Mouse (Mus musculus): Measurements from ENCODE around the gene Stab2. TPM values are rescaled to one million over a fixed set of nuclear protein-coding genes. Genes with fewer than 3 reads are reported as not detected.

Stab2 gene
- total RNA-seq, 4 experiments from 2014 or later = 0.43 to 1.7 (median 0.68) TPM

DNA sequence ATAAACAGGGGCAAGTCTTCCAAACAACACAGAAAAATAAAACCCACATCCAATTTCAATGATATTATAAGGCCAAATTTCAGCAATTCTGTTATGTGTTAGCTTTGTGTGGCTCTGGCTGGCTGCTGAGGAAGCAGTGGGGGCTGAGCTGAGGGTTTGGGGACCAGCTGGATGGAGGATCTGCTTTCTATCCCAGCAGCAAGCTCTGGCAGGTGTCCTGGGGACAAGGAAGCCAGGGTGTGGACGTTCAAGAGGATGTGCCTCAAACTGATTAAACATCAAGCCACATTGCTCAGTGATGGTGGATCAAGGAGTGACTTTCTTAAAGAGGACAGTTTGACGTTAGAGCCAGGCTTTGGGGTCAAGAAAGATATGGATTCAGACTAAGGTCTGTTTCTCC lies 112.3 kb downstream of the Stab2 start:
- DNase-seq (ENCODE audit: low spot score in 2 of 2) = peak in 1 of 2 experiments; percentile 49

DNA sequence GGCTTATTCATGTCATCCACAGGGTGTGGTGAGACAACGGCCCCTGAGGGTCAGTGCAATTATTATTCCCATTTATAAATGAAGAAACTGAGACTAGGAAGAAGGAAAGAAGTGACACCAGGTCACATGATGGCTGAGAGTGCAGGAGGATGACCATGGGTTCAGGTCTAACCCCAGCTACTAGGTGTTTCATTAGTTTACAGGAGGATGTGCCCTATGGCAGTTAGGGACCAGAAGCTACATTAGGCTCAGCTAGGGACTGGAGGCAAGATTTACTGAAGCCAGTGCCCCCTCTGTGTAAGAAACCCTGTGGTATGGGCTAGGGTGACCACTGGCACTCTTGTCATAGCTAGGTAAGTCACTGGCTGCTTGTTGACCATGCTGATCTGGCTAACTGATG lies 116.8 kb downstream of the Stab2 start:
- DNase-seq (ENCODE audit: low spot score in 2 of 2) = no peak

DNA sequence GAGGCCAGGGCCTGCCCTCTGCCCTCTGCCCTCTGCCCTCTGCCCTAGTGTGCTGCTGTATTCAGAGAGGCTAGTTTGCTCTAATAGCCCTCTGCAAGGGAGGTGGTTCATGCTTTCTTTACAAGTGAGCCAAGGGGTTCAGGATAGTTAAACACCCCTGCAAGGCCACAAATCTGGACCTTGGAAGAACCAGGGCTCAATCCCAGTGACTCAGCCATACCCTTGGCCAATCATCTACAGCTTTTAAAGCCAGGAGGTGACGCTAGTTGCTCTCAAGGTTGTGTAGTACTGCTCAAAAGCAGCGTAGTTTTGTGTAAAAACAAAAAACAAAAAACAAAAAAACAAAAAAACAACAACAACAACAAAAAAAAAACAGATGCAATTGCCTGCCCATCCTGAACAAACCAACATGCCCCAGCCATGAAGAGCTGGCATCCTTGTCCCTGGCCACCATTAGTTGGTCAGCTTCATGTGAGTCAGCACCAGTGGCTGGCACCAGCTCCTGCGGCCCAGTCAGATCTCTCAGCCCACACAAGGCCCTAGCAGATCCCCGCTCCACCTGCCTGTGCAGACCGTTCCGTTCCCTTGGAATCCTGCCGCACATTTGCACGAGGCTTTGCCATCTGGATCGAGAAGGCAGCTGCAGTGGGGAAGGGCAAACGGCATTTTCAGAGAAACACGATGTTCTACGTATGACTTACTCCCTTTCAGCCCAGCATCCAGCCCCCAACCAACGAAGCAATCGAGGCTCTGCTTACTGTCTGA lies 117.5 kb downstream of the Stab2 start:
- peak; percentile 60 to 80 for DNase-seq (ENCODE audit: low spot score in 2 of 2)

DNA sequence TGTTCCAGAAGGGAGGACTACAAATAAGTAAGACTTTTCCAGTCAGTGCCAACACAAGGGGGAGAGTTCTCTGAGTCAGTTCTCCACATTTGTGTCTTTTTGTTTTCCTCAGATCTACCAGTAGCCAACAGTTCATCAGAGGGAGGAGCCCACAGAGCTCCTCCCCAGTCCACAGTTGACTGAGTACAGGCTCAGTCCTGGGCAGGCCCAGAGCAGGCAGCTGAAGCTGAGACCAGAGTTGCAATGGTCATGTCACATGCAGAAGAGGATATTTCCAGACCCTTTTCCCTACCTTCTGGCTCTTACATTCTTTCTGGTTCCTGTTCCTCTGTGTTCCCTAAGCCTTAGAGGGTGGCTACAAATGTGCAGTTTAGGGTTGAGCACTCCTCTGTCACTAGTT lies 118.4 kb downstream of the Stab2 start:
- DNase-seq (ENCODE audit: low spot score in 2 of 2) = no peak

DNA sequence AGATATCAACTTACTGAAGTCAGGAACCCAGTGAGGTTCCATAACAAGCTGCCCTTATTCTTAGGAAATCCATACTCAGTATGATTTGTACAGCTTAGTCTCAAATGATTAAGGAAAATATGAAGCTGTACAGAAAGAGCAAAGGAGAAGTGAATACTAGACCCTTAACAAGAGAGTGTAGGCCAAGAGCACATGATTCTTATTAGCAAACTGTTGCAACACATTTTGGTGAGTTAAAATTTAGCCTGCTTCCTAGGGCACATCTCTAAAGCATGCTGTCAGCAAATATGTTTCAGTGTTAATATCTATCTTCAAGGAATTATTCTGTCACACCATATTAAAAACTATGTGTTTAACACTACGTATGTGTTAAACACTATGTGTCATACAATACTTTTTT lies 121.4 kb downstream of the Stab2 start:
- no peak for DNase-seq (ENCODE audit: low spot score in 2 of 2)

DNA sequence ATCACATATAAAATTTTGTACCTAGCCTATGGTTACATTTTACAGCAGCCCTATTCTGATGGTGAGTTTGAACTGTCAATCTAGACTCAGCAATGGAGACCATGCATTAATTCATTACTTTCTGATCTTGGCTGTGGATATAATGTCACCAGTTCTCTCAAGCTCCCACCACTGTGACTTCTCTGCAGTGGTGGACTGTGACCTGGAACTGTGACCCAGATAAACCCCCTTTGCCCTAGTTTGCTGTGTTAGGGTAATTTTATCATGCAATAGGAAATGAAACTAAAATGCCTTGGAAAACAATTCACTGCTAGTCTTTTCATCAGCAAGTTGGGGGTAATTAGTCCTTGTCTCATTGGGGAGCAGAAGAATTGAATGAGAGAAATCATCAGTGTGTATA lies 126.4 kb downstream of the Stab2 start:
- DNase-seq (ENCODE audit: low spot score in 2 of 2) = no peak

DNA sequence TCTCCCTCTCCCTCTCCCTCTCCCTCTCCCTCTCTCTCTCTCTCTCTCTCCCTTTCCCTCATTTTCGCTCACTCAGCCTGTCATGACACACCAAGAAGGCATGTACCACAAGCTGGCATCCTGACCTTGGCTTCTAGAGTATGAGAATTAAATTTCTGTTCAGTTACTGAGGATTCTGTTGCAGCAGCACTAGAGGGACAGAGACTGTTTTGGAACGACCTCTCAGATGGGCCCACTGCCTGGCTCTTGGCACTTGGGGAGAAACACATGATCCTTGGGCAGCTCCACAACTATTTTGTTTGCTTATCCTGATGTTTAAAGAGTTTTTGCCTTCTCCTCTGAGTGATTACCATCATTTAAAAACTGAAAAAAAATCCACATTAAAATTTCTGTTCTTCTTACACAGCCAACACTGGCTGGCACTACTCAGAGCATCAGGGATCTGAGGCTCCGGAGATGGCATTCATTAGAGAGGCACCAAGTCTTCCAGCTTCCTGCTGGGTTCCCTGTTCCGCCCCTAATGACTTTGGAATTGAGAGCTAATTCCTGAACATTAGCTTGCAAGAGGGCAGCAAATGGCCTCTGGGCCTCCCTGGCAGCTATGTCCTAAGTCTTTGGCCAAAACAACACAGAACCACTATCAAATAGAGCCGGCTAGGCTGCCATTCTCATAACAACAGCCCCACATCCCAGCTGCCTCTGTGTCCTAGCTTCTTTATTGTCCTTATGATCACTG lies 127.6 kb downstream of the Stab2 start:
- no peak for DNase-seq (ENCODE audit: low spot score in 2 of 2)

DNA sequence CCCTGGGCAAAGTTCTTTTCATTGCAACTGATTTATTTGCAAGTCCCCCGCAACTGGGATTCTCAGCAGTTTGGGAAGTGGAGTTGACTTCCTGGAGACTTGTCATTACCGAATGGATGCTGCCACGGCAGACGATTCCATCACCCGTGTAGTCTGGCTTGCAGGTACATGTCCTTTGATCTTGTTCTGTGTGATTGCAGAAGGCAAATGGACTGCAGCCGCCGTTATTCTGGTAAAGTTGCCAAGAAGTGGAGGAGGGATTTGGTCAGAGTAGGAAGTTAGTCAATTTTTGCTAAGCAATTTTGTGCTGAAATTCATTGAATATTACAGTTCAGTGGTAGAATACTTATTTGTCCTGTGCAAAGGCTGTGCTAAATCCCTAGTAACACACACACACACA lies 129.1 kb downstream of the Stab2 start:
- DNase-seq (ENCODE audit: low spot score in 2 of 2) = no peak

DNA sequence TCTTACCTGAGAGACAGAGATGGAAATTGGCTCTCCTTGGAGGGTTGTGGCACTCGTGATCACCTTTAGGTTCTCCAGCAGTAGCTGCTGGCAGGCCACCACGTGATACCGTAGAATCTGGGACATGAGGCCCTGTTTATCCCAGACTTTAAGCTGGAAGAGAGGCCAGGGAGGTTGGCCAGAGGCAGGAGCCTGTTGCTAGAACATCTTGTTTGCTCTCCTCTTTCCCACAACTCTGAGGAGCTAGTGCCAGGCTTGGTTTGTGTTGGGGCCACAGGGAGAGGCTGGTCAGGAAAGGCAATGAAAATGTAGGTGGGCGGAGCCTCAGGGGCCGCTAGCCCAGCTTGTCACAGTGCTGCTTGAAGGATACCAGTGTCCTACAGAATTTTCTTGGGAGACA lies 135.2 kb downstream of the Stab2 start:
- no peak for DNase-seq (ENCODE audit: low spot score in 2 of 2)

DNA sequence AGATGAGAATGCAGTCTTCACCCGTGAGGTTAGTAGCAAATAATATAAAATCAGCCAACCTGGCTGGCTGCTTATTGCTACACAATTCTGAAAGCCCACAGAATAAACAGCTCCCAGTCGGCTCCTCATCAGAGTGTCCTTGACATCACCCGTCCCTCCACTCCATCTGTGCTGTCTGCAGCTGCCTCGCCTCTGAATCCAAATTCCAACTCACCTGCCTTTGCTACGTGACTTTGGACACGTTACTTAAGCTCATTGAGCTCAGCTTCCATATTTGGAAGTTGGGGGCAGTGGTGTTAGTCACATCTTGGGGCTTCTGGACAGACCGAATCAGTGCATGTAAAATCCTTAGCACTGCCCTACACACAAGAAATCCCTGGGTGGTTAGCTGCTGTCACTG lies 135.7 kb downstream of the Stab2 start:
- DNase-seq (ENCODE audit: low spot score in 2 of 2) = no peak

DNA sequence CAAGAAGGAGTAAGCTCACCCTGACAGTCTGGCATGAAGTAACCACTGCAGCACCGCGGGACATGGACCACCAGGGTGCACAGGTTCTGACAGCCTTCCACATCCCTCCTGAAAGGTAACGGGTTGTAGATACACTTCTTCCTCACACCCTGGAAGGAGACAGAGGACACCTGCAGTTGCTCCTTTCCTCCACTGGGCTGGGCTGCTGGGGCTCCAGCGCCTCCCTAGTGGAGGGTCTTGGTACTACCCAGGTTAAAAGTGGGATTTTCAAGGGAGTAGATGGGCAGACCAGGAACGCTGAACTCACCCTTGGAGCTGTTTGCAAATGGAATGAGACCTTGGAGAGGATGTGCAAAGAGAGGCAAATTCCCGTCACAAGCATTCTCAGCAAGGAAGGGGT lies 144.4 kb downstream of the Stab2 start:
- no peak for DNase-seq (ENCODE audit: low spot score in 2 of 2)

DNA sequence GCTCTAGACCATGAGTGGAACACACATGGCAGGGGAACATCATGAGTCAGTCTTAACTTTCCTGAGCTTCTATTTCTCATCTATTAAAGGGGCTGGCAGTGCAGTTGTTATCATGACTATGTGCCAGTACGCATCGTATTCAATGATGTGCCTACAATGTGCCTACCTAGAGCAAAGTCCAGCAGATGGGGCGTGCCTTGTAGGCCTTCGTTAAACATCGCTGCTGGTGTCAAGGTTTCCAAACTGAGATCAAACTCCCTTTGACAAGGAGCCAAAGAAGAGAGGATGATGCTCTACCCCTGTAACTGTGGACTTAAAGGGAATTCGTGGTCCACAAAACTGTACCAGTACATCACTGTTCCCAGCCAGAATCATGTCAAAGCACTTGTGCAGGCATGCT lies 145.3 kb downstream of the Stab2 start:
- DNase-seq (ENCODE audit: low spot score in 2 of 2) = no peak

DNA sequence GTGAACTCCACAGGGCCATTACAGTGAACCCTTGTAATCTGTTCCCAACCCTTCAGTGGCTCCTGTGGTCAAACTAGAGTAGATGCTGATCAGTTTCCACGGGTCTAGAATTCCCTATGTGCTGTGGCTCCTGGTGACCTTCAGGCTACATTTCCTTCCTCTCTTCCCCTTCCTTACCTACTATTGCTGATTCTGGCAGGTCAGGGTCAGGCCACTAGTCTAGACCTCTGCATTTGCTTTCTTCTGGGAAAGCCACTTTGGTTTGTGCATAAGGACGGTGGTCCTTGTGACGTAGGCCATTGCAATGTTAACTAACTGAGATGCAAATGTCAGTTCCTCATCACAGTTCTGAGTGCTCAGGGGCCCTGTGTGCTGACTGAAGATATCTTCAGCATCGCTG lies 147.4 kb downstream of the Stab2 start:
- no peak for DNase-seq (ENCODE audit: low spot score in 2 of 2)

DNA sequence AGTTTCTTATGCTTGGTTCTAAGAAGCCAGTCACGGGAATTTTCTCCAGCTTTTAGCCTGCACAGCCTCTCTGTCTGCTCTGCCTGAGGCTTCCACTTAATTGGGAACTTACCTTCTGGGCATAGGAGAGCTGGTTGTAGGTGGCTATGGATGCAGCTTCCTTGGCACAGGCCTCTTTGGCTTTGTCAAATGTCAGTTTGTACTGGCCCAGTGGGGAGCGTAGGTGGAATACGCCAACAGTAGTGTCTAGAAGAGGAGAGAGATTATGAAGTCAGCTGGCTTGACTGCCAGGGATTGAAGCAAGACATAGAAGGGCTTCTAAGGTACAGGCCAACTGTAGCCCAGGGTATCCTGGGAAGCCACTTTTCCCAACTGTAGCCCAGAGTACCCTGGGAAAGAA lies 154.4 kb downstream of the Stab2 start:
- DNase-seq (ENCODE audit: low spot score in 2 of 2) = no peak

DNA sequence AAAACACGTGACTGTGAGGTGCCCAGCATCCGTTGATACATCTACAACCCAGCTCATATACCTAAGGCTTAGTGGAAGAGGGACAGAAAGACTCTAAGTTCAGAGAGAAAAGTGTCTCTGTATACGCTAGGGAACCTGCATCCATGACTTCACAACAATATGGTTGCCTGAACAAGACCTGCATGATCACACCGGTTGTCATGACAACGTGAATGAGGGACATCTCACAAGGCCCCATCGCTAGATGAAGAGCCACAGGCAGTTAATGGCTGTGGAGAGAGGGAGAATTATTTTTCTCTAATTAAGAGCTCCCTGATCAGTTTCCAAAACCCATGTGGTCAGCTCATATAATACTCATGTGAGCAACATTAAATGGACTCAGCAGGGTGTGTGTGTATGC lies 155.7 kb downstream of the Stab2 start:
- DNase-seq (ENCODE audit: low spot score in 2 of 2) = no peak

DNA sequence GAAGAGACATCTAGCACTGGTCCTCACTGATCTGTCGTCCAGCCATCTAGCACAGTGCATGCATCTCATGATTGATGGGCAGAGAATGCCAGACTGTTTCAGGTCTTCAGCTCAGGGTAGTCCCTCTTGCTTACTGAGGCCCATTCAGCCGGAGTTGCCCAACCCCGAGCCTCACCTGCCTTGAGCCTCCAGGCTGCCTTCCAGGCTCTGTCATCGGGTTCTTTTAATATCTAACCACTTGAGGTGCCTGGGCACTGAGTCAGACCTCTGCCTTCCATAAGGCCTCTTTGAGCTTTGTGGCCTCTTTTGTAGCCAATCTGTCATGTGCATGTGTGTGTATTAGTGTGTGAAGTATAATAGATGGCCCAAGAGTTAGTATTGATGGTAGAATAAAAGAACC lies 158.3 kb downstream of the Stab2 start:
- DNase-seq (ENCODE audit: low spot score in 2 of 2) = no peak

DNA sequence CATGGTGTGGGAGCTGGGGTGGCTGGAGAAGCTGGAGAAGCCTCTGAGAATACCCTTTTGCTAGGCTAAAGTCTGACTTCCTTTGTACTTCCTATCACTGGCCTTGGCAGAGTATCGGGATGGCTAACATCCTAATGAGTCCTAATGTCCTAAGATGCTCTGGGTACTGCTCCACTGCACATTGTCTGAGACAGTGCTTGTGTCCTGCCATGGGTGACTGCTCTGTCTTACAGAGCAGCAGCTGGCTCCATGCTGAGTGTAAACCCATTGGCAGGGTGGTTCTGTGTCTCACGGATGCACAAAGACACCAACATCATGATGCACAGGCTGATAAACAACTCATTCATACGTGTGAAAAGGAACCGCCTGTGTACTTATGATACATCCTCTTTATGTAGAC lies 158.7 kb downstream of the Stab2 start:
- no peak for DNase-seq (ENCODE audit: low spot score in 2 of 2)

DNA sequence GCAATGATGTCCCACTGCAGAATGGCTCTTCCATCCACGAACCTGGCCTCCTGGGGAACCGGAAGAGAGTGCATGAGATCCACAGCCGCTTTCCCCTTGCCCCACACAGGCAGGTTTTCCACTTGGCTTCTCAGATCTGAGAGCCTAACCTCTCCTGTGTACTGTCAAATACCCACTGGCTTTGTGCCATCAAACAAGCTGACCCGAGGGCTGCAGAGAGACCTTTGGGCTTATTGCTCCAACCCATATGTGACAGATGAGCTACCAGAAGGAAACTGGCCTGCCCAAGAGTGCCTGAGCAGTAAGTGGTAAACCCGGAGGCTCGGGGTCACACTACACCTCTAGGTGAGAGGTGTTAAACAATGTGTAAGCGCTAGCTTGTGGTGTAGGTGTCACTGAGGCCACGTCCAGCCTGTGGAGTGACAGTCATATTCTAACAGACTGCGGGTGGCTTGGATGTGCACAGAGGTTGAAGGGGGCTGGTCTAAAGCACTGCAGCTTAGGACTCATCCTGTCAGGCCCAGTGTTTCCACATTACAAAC lies 160.8 kb downstream of the Stab2 start:
- DNase-seq (ENCODE audit: low spot score in 2 of 2) = no peak

DNA sequence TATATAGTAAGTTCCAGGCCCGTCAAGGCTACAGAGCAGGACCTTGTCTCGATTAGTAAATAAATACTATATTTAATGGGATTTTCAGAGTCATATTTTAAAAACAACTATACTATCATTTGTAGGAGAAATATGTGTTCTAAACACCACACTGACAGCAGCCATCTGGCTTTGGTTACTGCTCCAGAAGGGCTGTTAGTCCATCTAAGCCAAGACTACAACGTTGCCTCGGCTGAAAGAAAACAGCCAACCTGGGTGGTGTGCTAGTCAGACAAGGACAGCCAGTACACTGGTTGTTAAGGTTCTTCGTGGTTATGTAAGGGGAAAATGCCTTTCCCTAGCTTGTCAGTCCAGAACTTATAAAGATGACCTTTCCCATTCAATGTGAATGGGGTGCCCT lies 165.2 kb downstream of the Stab2 start:
- no peak for DNase-seq (ENCODE audit: low spot score in 2 of 2)

DNA sequence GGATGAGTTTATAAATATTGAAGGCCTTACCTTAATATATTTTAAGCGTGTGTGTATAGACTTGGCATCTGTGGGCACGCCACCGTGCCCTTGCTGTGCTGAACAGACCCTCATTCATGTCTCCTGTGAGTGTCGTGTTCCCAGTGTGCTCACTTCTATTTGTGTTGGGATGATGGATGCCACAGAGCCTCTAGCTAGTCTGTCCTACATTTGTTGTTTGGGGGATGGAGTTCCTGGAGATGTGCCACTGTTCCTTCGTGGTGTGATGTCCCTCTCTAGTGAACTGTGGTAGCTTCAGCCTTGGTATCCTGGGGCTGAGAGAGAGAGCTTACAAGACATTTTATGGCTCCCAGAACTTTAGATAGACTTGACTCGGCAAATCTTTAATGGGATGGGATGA lies 169.0 kb downstream of the Stab2 start:
- no peak for DNase-seq (ENCODE audit: low spot score in 2 of 2)

DNA sequence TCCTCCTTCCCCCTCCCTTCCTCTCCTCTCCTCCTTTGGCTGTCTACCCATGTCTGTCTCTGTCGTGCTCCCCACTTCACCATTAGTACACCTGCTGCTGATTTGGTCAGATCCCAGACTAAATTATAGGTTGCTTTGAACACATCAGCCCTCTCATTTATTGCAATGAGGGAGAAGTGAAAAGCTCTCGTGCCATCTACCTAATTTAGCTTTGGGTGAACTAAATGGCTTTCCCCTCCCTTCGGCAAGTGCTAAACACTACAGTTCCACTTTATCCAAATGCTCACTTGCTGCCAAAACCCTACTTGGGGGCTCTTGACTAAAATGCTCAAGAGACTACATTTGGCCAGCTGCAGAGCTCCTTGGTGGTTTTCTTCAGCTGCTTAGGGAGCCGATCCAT lies 171.0 kb downstream of the Stab2 start:
- DNase-seq (ENCODE audit: low spot score in 2 of 2) = no peak

DNA sequence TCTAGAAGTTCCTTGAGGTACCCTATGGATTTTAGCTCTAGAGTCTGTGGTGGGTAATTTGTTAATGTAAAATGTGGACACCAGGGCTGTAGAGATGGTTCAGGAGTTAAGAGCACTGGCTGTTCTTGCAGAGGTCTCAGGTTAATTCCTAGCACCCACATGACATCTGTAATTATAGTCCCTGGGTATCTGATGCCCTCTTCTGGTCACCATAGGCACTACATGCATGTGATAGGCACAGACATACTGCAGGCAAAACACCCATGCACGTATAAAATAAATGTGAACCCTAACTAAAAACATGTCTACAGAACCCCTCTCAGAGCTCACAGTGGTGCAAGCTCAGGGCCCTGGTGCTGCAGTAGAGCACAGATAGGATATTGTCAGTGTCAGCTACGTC lies 178.3 kb downstream of the Stab2 start:
- DNase-seq (ENCODE audit: low spot score in 2 of 2) = no peak
